In the genomic region with DNA sequence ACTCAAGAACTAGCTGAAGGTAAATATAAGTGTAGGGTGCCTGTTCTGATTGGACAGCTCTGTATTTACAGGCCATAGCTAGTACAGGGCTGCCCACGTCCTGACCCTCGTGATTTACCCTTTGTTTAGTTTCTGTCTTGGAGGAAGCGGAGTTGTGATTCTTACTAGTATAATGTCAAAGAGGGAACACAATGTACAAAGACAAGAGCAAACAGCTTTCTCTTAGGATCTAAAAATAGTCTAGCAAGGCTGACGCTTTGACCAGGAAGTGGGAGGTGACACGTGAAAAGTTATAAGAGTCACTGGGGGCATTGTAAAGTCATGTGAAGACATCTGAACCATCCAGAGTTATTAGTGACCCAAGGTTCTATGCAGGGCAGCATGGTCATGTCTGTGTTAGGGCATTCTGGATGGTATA, we compare ENCODE assay signal across 11 mouse cellular contexts. TPM values are rescaled to one million over a fixed set of nuclear protein-coding genes. Genes with fewer than 3 reads are reported as not detected.
DNase-seq lines count a peak whose midpoint lies in the region; ATAC-seq lines count a peak whose summit lies in the region.
"Had no signal": no experiment of that assay in that cellular context is flagged by ENCODE, and none has a peak within 500 bp of the region (broad histone marks: within the 10 kb centered on the region; RNA-seq: fewer than 3 reads in every experiment).

No protein-coding gene starts in this region.

- ATAC-seq in CD4-positive, CD25-positive, alpha-beta regulatory T cell, adult 4 months = peak; percentile 82
- peak; percentile 58; the same call in 1 of the 2 replicates for ATAC-seq in heart, embryonic 15.5 days (replicated peaks; ENCODE audit: insufficient number of reproducible peaks, insufficient read depth, low FRiP score, low read depth)

- H3K9ac ChIP-seq in heart, embryonic 15.5 days = no peak overlapping the region

- peaks cover 4% of the 10 kb centered on the region; the same call in 1 of the 2 replicates for H3K36me3 ChIP-seq in heart, embryonic 15.5 days

- peaks cover 10% of the 10 kb centered on the region; the same call in 1 of the 2 replicates for H3K4me1 ChIP-seq in heart, embryonic 15.5 days (replicated peaks)
- H3K4me1 ChIP-seq: limb, embryonic 10.5 days had no signal

- peak overlapping the region; percentile 35 for H3K4me2 ChIP-seq in heart, embryonic 15.5 days
- H3K4me2 ChIP-seq: midbrain, embryonic 11.5 days had no signal

- peak overlapping the region; percentile 79 for H3K27ac ChIP-seq in heart, embryonic 15.5 days
- H3K27ac ChIP-seq: limb, embryonic 10.5 days had no signal

- DNase-seq in kidney, adult 9 months = peak; percentile 40
- DNase-seq in kidney, adult 8-10 months = no peak
- DNase-seq in lung, postnatal 25 days (ENCODE audit: low spot score) = peak; percentile 53
- DNase-seq in layer of hippocampus, postnatal 36 days = no peak
- DNase-seq in left cerebral cortex, postnatal 4 days = no peak
- DNase-seq in cerebellum, postnatal 14 days = no peak
- DNase-seq: kidney, adult 18-20 months had no signal

- H3K9me3 ChIP-seq in heart, embryonic 15.5 days (replicated peaks) = no peaks in the 10 kb centered on the region
- H3K9me3 ChIP-seq: limb, embryonic 10.5 days had no signal

- intact Hi-C loops in left cerebral cortex, postnatal 4 days (cut with DNase I) = no loop called here

- no peak overlapping the region for H3K4me3 ChIP-seq in heart, embryonic 15.5 days
- H3K4me3 ChIP-seq: limb, embryonic 10.5 days had no signal

- no peaks in the 10 kb centered on the region for H3K27me3 ChIP-seq in heart, embryonic 15.5 days

- WGBS in heart, embryonic 15.5 days = 23% methylated on average over 5 of the region's 5 CpGs

RNA-seq across cellular contexts. Expression of a gene that starts 52.8 kb away (rescaled TPM):
- polyA plus RNA-seq in CD4-positive, CD25-positive, alpha-beta regulatory T cell, adult 4 months (2017; shearing (Covaris generic)) = 1 to 10 TPM; 3.4 to 4.1 TPM
- polyA plus RNA-seq in heart, embryonic 15.5 days (2015; fragmentation: Nextera tagmentation; extraction: Ambion mirVana) = 267 and 301 TPM in 2 replicates
- total RNA-seq in layer of hippocampus, postnatal 36 days (2021) = 1,000 to 10,000 TPM; 1,962 to 1,976 TPM
- 100 to 1,000 TPM; 722 to 767 TPM for total RNA-seq in left cerebral cortex, postnatal 4 days (2021)

Comparison
In these comparisons a context has a peak if more than half of its experiments do, and no peak if none do; other contexts are left out.
1. DNase-seq: peak in kidney, adult 9 months (single experiment) and lung, postnatal 25 days (single experiment); none in kidney, adult 8-10 months (0 of 2), layer of hippocampus, postnatal 36 days (0 of 2), left cerebral cortex, postnatal 4 days (single experiment) and cerebellum, postnatal 14 days (0 of 2).